9 mouse cellular contexts compared by ENCODE assay signal in genomic region chr6:112362349-112362958, GRCm38 (mm10). TPM values are rescaled to one million over a fixed set of nuclear protein-coding genes. Genes with fewer than 3 reads are reported as not detected.
DNase-seq lines count a peak whose midpoint lies in the region; ATAC-seq and TF ChIP-seq lines count a peak whose summit lies in the region.
"Had no signal": no experiment of that assay in that cellular context is flagged by ENCODE, and none has a peak within 500 bp of the region (broad histone marks: within the 10 kb centered on the region; RNA-seq: fewer than 3 reads in every experiment).

No protein-coding gene starts in this region.

- H3K4me2 ChIP-seq in heart, postnatal 0 days (ENCODE audit: low read depth, low read length) = no peak overlapping the region
- H3K4me2 ChIP-seq in liver, embryonic 13.5 days = no peak overlapping the region
- H3K4me2 ChIP-seq in neural tube, embryonic 15.5 days = no peak overlapping the region
- H3K4me2 ChIP-seq: embryonic facial prominence, embryonic 13.5 days had no signal

- H3K27me3 ChIP-seq in heart, postnatal 0 days (ENCODE audit: control insufficient read depth, insufficient read depth, low read length) = no peaks in the 10 kb centered on the region
- H3K27me3 ChIP-seq in liver, embryonic 13.5 days = no peaks in the 10 kb centered on the region
- 0 out of 2 replicates have a peak, but pooled peaks cover 4% of the 10 kb centered on the region for H3K27me3 ChIP-seq in neural tube, embryonic 15.5 days (replicated peaks)
- H3K27me3 ChIP-seq: embryonic facial prominence, embryonic 13.5 days had no signal

- no peak overlapping the region for H3K4me3 ChIP-seq in heart, postnatal 0 days (ENCODE audit: low read depth, low read length)
- no peak overlapping the region for H3K4me3 ChIP-seq in liver, embryonic 13.5 days (replicated peaks)
- H3K4me3 ChIP-seq in neural tube, embryonic 15.5 days (replicated peaks) = no peak overlapping the region
- H3K4me3 ChIP-seq: embryonic facial prominence, embryonic 13.5 days had no signal

- H3K36me3 ChIP-seq in heart, postnatal 0 days (replicated peaks; ENCODE audit: control insufficient read depth, insufficient read depth, low read length) = no peaks in the 10 kb centered on the region
- H3K36me3 ChIP-seq in liver, embryonic 13.5 days = no peaks in the 10 kb centered on the region
- no peaks in the 10 kb centered on the region for H3K36me3 ChIP-seq in neural tube, embryonic 15.5 days
- H3K36me3 ChIP-seq: embryonic facial prominence, embryonic 13.5 days had no signal

- no peaks in the 10 kb centered on the region for H3K9me3 ChIP-seq in heart, postnatal 0 days (replicated peaks; ENCODE audit: control insufficient read depth, low read length)
- no peaks in the 10 kb centered on the region for H3K9me3 ChIP-seq in liver, embryonic 13.5 days (replicated peaks)
- H3K9me3 ChIP-seq in neural tube, embryonic 15.5 days (replicated peaks) = no peaks in the 10 kb centered on the region
- H3K9me3 ChIP-seq: embryonic facial prominence, embryonic 13.5 days had no signal

- H3K27ac ChIP-seq in heart, postnatal 0 days (ENCODE audit: low read depth) = no peak overlapping the region
- no peak overlapping the region for H3K27ac ChIP-seq in liver, embryonic 13.5 days
- H3K27ac ChIP-seq in neural tube, embryonic 15.5 days (replicated peaks) = no peak overlapping the region
- H3K27ac ChIP-seq: embryonic facial prominence, embryonic 13.5 days had no signal

- DNase-seq in 416B (ENCODE audit: low read depth) = peak; percentile 56
- peak; percentile 64 to 89 for DNase-seq in adrenal gland, adult (ENCODE audit: inconsistent age in 2 of 2, low spot score in 1 of 2)
- DNase-seq in embryo, embryonic 10.5 days (ENCODE audit: low spot score) = peak; percentile 74
- peak; percentile 47 for DNase-seq in heart, postnatal 0 days (ENCODE audit: low spot score)
- peak; percentile 88 for DNase-seq in kidney, postnatal 10 days
- DNase-seq in liver, embryonic 13.5 days = peak; percentile 6
- DNase-seq in urinary bladder, postnatal 10 days (ENCODE audit: low spot score) = peak; percentile 43

- TF ChIP-seq CTCF in heart, postnatal 0 days (IDR thresholded peaks at IDR 0.05; ENCODE audit: low read depth) = peak; percentile 85

- no peak for TF ChIP-seq EP300 in heart, postnatal 0 days (IDR thresholded peaks at IDR 0.05; ENCODE audit: low read depth)

- no peaks in the 10 kb centered on the region for H3K4me1 ChIP-seq in heart, postnatal 0 days (ENCODE audit: control insufficient read depth, insufficient read depth)
- no peaks in the 10 kb centered on the region for H3K4me1 ChIP-seq in liver, embryonic 13.5 days (replicated peaks)
- H3K4me1 ChIP-seq in neural tube, embryonic 15.5 days = 0 out of 2 replicates have a peak, but pooled peaks cover 2% of the 10 kb centered on the region

- no peak overlapping the region for H3K9ac ChIP-seq in heart, postnatal 0 days (replicated peaks; ENCODE audit: low read depth, low read length)
- no peak overlapping the region for H3K9ac ChIP-seq in liver, embryonic 13.5 days
- no peak overlapping the region for H3K9ac ChIP-seq in neural tube, embryonic 15.5 days (replicated peaks)
- H3K9ac ChIP-seq: embryonic facial prominence, embryonic 13.5 days had no signal

- WGBS in heart, postnatal 0 days = 28% methylated on average over 6 of the region's 6 CpGs
- WGBS in liver, embryonic 13.5 days (ENCODE audit: insufficient replicate concordance) = 33% methylated on average over 6 of the region's 6 CpGs
- WGBS in neural tube, embryonic 15.5 days = 40% methylated on average over 6 of the region's 6 CpGs

- ATAC-seq in heart, postnatal 0 days (ENCODE audit: insufficient read depth, low read depth) = peak; percentile 52; the same call in 1 of the 2 replicates
- ATAC-seq in liver, embryonic 13.5 days (ENCODE audit: low read depth) = no peak
- peak; percentile 80 for ATAC-seq in neural tube, embryonic 15.5 days (ENCODE audit: low FRiP score)

RNA-seq across cellular contexts. Expression of gene Ssu2, which starts 25.4 kb away (rescaled TPM):
- total RNA-seq in heart, postnatal 0 days (2014; rRNA removed; ENCODE audit: low replicate concordance) = 9.2 and 17.4 TPM in 2 replicates
- polyA plus RNA-seq in heart, postnatal 0 days (2015; fragmentation: Nextera tagmentation; extraction: Ambion mirVana) = 3.2 and 5.1 TPM in 2 replicates
- polyA plus RNA-seq in liver, embryonic 13.5 days (2015; fragmentation: Nextera tagmentation; extraction: Ambion mirVana) = 0.08 TPM in 1 of 2 replicates, not detected in the other
- 0.28 and 0.41 TPM in 2 replicates for polyA plus RNA-seq in neural tube, embryonic 15.5 days (2015; fragmentation: Nextera tagmentation; extraction: Ambion mirVana)

Comparison
In these comparisons a context has a peak if more than half of its experiments do, and no peak if none do; other contexts are left out.
1. DNase-seq: peak in every context shown above with its lines; median percentile 88 in kidney, postnatal 10 days; 76 in adrenal gland, adult; 74 in embryo, embryonic 10.5 days; 56 in 416B; 47 in heart, postnatal 0 days; 43 in urinary bladder, postnatal 10 days; 6 in liver, embryonic 13.5 days.